Mouse (Mus musculus): ENCODE results near the gene Tmem30b.

The Tmem30b gene

DNA sequence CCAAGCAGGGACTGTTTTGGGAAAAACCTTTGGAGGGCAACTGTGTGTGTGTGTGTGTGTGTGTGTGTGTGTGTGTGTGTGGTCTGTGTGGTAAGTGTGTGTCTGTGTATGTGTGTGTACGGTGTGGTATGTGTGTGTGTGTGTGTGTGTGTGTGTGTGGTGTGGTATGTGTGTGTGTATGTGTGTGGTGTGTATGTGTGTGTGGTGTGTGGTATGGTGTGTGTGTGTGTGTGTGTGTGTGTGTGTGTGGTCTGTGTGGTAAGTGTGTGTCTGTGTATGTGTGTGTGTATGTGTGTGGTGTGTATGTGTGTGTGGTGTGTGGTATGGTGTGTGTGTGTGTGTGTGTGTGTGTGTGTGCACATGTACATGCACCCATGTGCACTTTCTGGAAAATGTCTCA lies 18.1 kb downstream of the Tmem30b start:
- in situ Hi-C loops (cut with MboI; ENCODE audit: unreplicated experiment in 2 of 2): loop anchor here (25.0 kb wide), 2 partner anchors 759 to 1441 kb away; partner anchors contain the start of genes Jkamp (in 2 of the 2) and L3hypdh (in 2 of the 2)

DNA sequence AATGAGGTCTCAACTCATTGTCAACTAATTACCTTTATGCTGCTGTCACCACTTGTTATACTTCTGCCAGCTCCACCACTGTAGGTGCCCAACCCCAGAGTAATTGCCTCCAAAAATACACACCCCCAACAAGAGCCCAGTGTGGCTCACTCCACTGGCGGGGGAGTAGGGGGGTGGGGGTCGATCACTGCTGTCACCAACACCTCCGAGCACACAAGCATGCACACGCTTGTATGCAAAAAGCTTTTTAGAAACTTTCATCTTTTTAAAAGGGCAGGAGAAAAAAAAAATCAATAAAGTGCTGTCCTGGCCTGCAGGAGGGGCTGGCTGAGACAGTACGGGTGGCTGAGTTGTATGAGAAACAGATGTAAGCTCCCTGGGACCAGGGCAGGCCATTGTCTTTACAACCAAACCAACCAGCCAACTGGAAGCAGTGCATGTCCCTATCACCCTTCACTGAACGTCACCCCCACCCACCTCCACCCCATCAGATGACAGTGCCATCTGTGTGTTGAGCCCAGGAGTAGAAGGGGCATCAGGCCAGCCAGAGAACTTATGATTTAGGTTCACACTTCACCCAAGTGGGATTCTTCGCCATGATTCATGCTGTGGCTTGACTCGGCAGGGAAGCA lies 20.8 kb downstream of the Tmem30b start:
- in situ Hi-C loops (cut with MboI; ENCODE audit: unreplicated experiment in 2 of 2): loop anchor here (25.0 kb wide), 2 partner anchors 762 to 1438 kb away; partner anchors contain the start of genes Jkamp (in 2 of the 2) and L3hypdh (in 2 of the 2)

DNA sequence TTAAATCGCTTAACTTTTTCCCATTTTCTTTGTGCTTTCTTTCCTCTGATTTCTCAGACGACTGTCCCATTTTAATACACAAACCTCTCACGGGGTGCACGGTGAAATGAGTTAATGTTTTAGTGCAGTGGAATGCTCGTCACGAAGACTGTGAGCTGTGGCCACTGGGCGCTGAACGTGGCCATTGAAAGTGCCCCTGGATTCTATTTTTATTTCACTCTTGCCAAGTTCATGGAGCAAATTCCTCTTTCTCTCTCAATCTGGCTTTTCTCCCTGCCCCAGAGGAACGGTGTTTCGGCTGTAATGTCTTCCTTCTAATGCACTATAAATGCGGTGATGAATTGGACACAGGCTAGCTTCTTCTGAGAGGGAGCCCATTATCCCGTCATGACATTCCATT lies 23.1 kb downstream of the Tmem30b start:
- in situ Hi-C loops (cut with MboI; ENCODE audit: unreplicated experiment in 2 of 2): loop anchor here in 1 of 2 experiments (25.0 kb wide), 1 partner anchor 686 kb away; no protein-coding TSS in a partner anchor

GRCm38 (mm10) chr12:73521944-73522343 lies 24.2 kb downstream of the Tmem30b start:
- in situ Hi-C loops (cut with MboI; ENCODE audit: unreplicated experiment in 2 of 2): loop anchor here in 1 of 2 experiments (25.0 kb wide), 1 partner anchor 685 kb away; no protein-coding TSS in a partner anchor

DNA sequence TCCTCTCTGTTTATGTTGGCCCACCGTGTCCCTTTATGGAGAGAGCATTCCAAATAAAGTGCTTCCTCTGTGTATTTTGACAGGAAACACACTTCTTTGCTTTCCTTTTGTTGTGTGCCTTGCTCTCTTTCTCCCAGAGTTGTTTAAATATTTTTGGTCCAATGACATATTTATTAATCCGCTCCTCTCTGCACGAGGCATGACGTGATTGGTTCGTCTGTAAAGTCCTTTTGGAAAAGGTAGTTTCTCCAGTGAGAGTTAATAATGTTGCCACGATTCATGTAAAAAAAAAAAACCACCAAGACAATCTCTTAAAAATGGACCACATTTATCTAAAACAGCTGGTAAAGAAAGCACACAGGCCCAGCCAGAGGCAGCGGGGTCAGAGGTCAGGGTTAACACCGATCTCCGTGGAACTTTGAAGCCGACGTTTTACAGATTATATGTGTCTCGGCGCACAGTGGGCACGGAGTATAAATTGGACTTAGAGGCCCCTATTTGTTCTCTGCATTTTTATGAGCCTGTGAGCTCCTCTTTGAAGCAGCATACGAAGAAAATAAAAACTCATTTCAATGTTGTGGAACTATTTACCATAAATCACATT lies 24.9 kb downstream of the Tmem30b start:
- in situ Hi-C loops (cut with MboI; ENCODE audit: unreplicated experiment in 2 of 2): loop anchor here in 1 of 2 experiments (25.0 kb wide), 1 partner anchor 684 kb away; no protein-coding TSS in a partner anchor

- in situ Hi-C loops (cut with MboI; ENCODE audit: unreplicated experiment in 2 of 2): loop anchor here (5.0 to 25.0 kb wide), 3 partner anchors 495 to 680 kb away; no protein-coding TSS in a partner anchor
These were observed 28.4 kb downstream of the Tmem30b start for GRCm38 (mm10) chr12:73517768-73518167.

DNA sequence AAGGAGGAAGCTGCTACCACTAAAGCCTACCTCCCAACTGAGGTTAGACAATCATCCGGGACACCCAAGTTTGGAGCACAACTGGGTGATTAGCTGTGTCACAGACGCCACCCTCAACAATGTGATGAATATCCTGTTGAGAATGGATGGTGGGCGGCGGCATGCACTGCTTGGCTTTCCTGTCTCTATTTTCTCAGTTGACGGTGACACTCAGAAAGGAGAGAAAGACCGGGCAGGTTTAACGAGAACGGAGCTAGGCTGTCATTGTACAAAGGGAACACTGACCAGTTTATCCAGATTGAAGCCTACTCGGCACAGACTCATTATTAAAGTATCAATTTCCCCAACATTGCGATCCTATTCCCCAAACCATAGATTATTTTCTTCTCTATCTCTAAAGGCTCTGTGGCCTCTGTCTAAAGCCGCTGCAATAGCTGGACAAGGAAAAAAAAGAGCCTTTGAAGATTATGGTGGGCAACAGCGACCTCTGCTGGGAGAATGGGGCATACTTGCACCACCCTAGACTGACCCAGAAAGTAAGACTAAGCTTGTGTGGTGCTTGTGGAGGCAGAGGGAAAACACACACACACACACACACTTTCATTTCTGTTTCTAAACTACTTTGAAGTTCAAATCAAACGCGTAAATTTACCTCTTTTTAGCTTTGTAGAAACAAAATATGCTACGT lies 29.0 kb downstream of the Tmem30b start:
- in situ Hi-C loops (cut with MboI; ENCODE audit: unreplicated experiment in 2 of 2): loop anchor here (5.0 to 25.0 kb wide), 3 partner anchors 495 to 680 kb away; no protein-coding TSS in a partner anchor

DNA sequence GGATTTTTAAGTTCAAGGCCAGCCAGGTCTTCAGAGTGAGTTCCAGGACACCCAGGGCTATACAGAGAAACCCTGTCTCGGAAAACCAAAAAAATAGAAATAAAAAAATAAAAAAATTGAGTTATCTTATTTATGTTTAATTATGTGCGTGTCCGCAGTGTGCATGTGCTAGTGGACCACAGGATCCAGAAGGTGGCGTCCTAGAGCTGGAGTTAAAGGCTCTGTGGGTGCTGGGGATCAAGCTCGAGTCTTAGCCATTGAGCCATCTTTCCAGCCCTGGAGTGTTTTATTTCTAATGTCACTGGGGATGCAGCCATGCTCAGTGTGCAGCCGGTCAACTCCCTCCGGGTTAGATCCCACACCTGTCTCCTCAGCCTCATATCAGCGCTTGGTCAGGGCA lies 29.7 kb downstream of the Tmem30b start:
- in situ Hi-C loops (cut with MboI; ENCODE audit: unreplicated experiment in 2 of 2): loop anchor here (5.0 to 25.0 kb wide), 3 partner anchors 494 to 679 kb away; no protein-coding TSS in a partner anchor

GRCm38 (mm10) chr12:73514722-73515121 lies 31.5 kb downstream of the Tmem30b start:
- in situ Hi-C loops (cut with MboI; ENCODE audit: unreplicated experiment in 2 of 2): loop anchor here (5.0 to 25.0 kb wide), 4 partner anchors 62 to 677 kb away; no protein-coding TSS in a partner anchor

- in situ Hi-C loops (cut with MboI; ENCODE audit: unreplicated experiment in 2 of 2): loop anchor here (5.0 to 25.0 kb wide), 3 partner anchors 62 to 677 kb away; no protein-coding TSS in a partner anchor
These were observed 32.2 kb downstream of the Tmem30b start for GRCm38 (mm10) chr12:73513958-73514357.

GRCm38 (mm10) chr12:73511467-73512047 lies 34.6 kb downstream of the Tmem30b start:
- in situ Hi-C loops (cut with MboI; ENCODE audit: unreplicated experiment in 2 of 2): loop anchor here (5.0 to 25.0 kb wide), 3 partner anchors 59 to 674 kb away; no protein-coding TSS in a partner anchor

DNA sequence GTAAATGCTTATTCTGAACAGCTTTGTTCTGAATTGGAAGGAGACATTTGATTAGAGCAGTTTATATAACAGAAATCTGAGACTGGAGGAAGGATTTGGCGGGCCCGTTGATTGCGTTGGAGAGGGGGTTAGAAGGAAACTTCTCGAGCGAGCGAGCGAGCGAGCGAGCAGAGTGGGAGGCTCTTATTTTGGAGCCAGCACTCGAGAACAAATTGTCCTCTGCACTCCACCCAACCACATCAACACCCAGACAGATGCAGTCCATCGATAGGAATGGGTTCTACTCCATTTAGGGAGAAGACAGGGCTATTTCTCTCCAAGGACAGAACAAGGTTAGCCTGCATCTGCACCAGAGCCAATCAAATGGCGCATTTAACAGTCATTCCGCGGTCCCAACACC lies 39.1 kb downstream of the Tmem30b start:
- in situ Hi-C loops (cut with MboI; ENCODE audit: unreplicated experiment in 2 of 2): loop anchor here in 1 of 2 experiments (25.0 kb wide), 1 partner anchor 670 kb away; no protein-coding TSS in a partner anchor

GRCm38 (mm10) chr12:73506648-73507047 lies 39.5 kb downstream of the Tmem30b start:
- in situ Hi-C loops (cut with MboI; ENCODE audit: unreplicated experiment in 2 of 2): loop anchor here in 1 of 2 experiments (25.0 kb wide), 1 partner anchor 669 kb away; no protein-coding TSS in a partner anchor

GRCm38 (mm10) chr12:73500689-73501326 lies 45.4 kb downstream of the Tmem30b start:
- in situ Hi-C loops (cut with MboI; ENCODE audit: unreplicated experiment in 2 of 2): loop anchor here in 1 of 2 experiments (25.0 kb wide), 1 partner anchor 664 kb away; no protein-coding TSS in a partner anchor

DNA sequence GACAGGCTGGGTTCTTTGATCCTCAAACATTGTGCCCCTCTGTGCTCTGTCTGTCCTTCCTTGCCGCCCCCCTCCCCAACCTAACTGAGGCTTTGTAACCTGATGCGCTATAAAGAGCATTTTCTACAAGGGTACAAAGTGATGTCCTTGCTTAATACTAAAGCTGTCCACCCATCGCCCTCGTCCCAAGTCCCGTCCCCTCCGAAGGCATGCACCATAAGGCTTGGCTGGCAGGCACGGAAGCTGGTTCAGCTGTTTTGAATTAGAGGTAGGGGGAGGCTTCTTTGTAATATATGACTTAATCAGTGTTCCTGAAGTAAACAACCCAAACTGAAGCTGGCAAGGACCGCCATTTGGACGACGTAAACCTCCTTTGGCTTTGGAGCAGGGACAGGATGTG lies 51.0 kb downstream of the Tmem30b start:
- in situ Hi-C loops (cut with MboI; ENCODE audit: unreplicated experiment in 2 of 2): loop anchor here in 1 of 2 experiments (25.0 kb wide), 1 partner anchor 983 kb away; no protein-coding TSS in a partner anchor

DNA sequence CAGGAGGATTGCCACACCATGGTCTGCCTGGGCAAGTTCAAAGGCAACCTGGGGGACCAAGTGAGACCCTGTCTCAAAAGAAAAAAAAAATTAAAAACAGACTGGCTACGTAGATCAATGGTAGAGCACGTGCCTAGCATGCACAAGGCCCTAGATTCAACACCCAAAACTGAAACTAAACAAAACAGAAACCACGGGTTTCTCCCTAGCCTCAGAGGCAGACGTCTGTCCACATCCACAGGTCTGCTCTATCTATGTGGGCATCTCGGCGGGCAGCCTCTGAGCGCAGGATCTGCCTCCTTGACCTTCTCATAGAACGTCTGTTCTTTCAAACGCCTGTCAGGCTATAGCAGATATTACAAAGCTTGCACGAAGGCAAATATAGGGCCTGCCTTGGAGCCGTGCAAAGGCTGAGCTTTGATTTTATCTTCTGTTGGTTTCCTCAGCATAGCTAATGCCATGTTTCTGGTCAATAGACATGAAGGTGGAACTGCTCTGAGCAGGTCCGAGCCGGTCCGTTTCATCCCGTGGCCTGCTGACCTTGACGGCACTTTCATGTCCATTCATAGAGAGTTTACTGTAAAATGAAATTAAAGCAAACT lies 52.2 kb downstream of the Tmem30b start:
- in situ Hi-C loops (cut with MboI; ENCODE audit: unreplicated experiment in 2 of 2): loop anchor here in 1 of 2 experiments (25.0 kb wide), 1 partner anchor 982 kb away; no protein-coding TSS in a partner anchor

Data from v-Abl transformed pro-B cells (cell line).